Mouse (Mus musculus): ENCODE measurements around the gene Ddo. TPM values are rescaled to one million over a fixed set of nuclear protein-coding genes. Genes with fewer than 3 reads are reported as not detected.

Ddo gene
- polyA plus RNA-seq, 1 experiment from 2014 or later, result 3.2 TPM

GRCm38 (mm10) chr10:40718362-40718761, 88.6 kb downstream of the Ddo start:
- H3K9me3 ChIP-seq (ENCODE audit: control insufficient read depth, low read length), result no peaks in the 10 kb centered on the region
- no peaks in the 10 kb centered on the region for H3K36me3 ChIP-seq (ENCODE audit: control insufficient read depth, insufficient read depth, low read length)
- no peak for ATAC-seq (ENCODE audit: low read depth)
- H3K9ac ChIP-seq (ENCODE audit: low read length), result no peak overlapping the region
- H3K4me1 ChIP-seq (replicated peaks; ENCODE audit: control insufficient read depth, insufficient read depth, low read length), result peaks cover 3% of the 10 kb centered on the region; the same call in 1 of the 2 replicates
- H3K27me3 ChIP-seq (ENCODE audit: control insufficient read depth, insufficient read depth, low read depth, low read length), result no peaks in the 10 kb centered on the region
- no peak overlapping the region for H3K4me2 ChIP-seq (ENCODE audit: low read depth, low read length)
- no peak overlapping the region for H3K4me3 ChIP-seq (ENCODE audit: low read length)
- no peak overlapping the region for H3K27ac ChIP-seq (ENCODE audit: low read length)
- WGBS, result 95% methylated on average over 13 of the region's 13 CpGs

- Histone ChIP-seq H3K4me2 (ENCODE audit: low read depth, low read length) (no peak overlapping the region), H3K4me3 (ENCODE audit: low read length) (no peak overlapping the region), H3K36me3 (ENCODE audit: control insufficient read depth, insufficient read depth, low read length) (no peaks in the 10 kb centered on the region), H3K9ac (ENCODE audit: low read length) (no peak overlapping the region), H3K9me3 (ENCODE audit: control insufficient read depth, low read length) (no peaks in the 10 kb centered on the region), H3K27me3 (ENCODE audit: control insufficient read depth, insufficient read depth, low read depth, low read length) (no peaks in the 10 kb centered on the region), H3K27ac (ENCODE audit: low read length) (no peak overlapping the region), H3K4me1 (replicated peaks; ENCODE audit: control insufficient read depth, insufficient read depth, low read length) (peaks cover 2% of the 10 kb centered on the region; the same call in 1 of the 2 replicates)
- WGBS, result 40% methylated on average over 6 of the region's 6 CpGs
- ATAC-seq (ENCODE audit: low read depth), result no peak
These were observed 89.3 kb downstream of the Ddo start for GRCm38 (mm10) chr10:40719062-40719461.

- no peak for ATAC-seq (ENCODE audit: low read depth)
- 47% methylated on average over 5 of the region's 5 CpGs for WGBS
- Histone ChIP-seq H3K9ac (ENCODE audit: low read length) (no peak overlapping the region), H3K27me3 (ENCODE audit: control insufficient read depth, insufficient read depth, low read depth, low read length) (no peaks in the 10 kb centered on the region), H3K36me3 (ENCODE audit: control insufficient read depth, insufficient read depth, low read length) (no peaks in the 10 kb centered on the region), H3K27ac (ENCODE audit: low read length) (no peak overlapping the region), H3K4me3 (ENCODE audit: low read length) (no peak overlapping the region), H3K4me2 (ENCODE audit: low read depth, low read length) (no peak overlapping the region), H3K4me1 (replicated peaks; ENCODE audit: control insufficient read depth, insufficient read depth, low read length) (peaks cover 5% of the 10 kb centered on the region; the same call in 1 of the 2 replicates), H3K9me3 (ENCODE audit: control insufficient read depth, low read length) (no peaks in the 10 kb centered on the region)
These were observed 91.1 kb downstream of the Ddo start for GRCm38 (mm10) chr10:40720883-40721282.

- Histone ChIP-seq H3K27ac (ENCODE audit: low read length) (peak overlapping the region; percentile 27; the same call in 1 of the 2 replicates), H3K4me3 (ENCODE audit: low read length) (no peak overlapping the region), H3K27me3 (ENCODE audit: control insufficient read depth, insufficient read depth, low read depth, low read length) (no peaks in the 10 kb centered on the region), H3K36me3 (ENCODE audit: control insufficient read depth, insufficient read depth, low read length) (no peaks in the 10 kb centered on the region), H3K4me2 (ENCODE audit: low read depth, low read length) (no peak overlapping the region), H3K9ac (ENCODE audit: low read length) (no peak overlapping the region), H3K4me1 (replicated peaks; ENCODE audit: control insufficient read depth, insufficient read depth, low read length) (0 out of 2 replicates have a peak, but pooled peaks cover 3% of the 10 kb centered on the region), H3K9me3 (ENCODE audit: control insufficient read depth, low read length) (no peaks in the 10 kb centered on the region)
- 43% methylated on average over 6 of the region's 6 CpGs for WGBS
- peak; percentile 52; the same call in 1 of the 2 replicates for ATAC-seq (ENCODE audit: low read depth)
These were observed 94.5 kb downstream of the Ddo start for GRCm38 (mm10) chr10:40724342-40724741.

- no peaks in the 10 kb centered on the region for H3K36me3 ChIP-seq (ENCODE audit: control insufficient read depth, insufficient read depth, low read length)
These were observed 95.3 kb downstream of the Ddo start for GRCm38 (mm10) chr10:40725066-40725465.

GRCm38 (mm10) chr10:40725471-40725870, 95.7 kb downstream of the Ddo start:
- H3K4me1 ChIP-seq (replicated peaks; ENCODE audit: control insufficient read depth, insufficient read depth, low read length), result 0 out of 2 replicates have a peak, but pooled peaks cover 3% of the 10 kb centered on the region
- H3K27me3 ChIP-seq (ENCODE audit: control insufficient read depth, insufficient read depth, low read depth, low read length), result no peaks in the 10 kb centered on the region
- no peak overlapping the region for H3K9ac ChIP-seq (ENCODE audit: low read length)
- ATAC-seq (ENCODE audit: low read depth), result no peak
- no peaks in the 10 kb centered on the region for H3K36me3 ChIP-seq (ENCODE audit: control insufficient read depth, insufficient read depth, low read length)
- H3K9me3 ChIP-seq (ENCODE audit: control insufficient read depth, low read length), result no peaks in the 10 kb centered on the region
- no peak overlapping the region for H3K27ac ChIP-seq (ENCODE audit: low read length)
- no peak overlapping the region for H3K4me3 ChIP-seq (ENCODE audit: low read length)
- no peak overlapping the region for H3K4me2 ChIP-seq (ENCODE audit: low read depth, low read length)
- WGBS, result 70% methylated on average over 4 of the region's 4 CpGs

More at GRCm38 (mm10) chr10:40725066-40725465, 95.3 kb downstream of the Ddo start:
- H3K9me3 ChIP-seq (ENCODE audit: control insufficient read depth, low read length), result no peaks in the 10 kb centered on the region
- no peak overlapping the region for H3K4me3 ChIP-seq (ENCODE audit: low read length)
- H3K4me2 ChIP-seq (ENCODE audit: low read depth, low read length), result no peak overlapping the region
- H3K27me3 ChIP-seq (ENCODE audit: control insufficient read depth, insufficient read depth, low read depth, low read length), result no peaks in the 10 kb centered on the region
- no peak overlapping the region for H3K9ac ChIP-seq (ENCODE audit: low read length)
- H3K4me1 ChIP-seq (replicated peaks; ENCODE audit: control insufficient read depth, insufficient read depth, low read length), result 0 out of 2 replicates have a peak, but pooled peaks cover 3% of the 10 kb centered on the region
- peak; percentile 83; the same call in 1 of the 2 replicates for ATAC-seq (ENCODE audit: low read depth)
- 26% methylated on average over 4 of the region's 4 CpGs for WGBS
- H3K27ac ChIP-seq (ENCODE audit: low read length), result peak overlapping the region; percentile 27; the same call in 1 of the 2 replicates

- WGBS, result 52% methylated on average over 11 of the region's 11 CpGs
- Histone ChIP-seq H3K36me3 (ENCODE audit: control insufficient read depth, insufficient read depth, low read length) (no peaks in the 10 kb centered on the region), H3K4me3 (ENCODE audit: low read length) (no peak overlapping the region), H3K4me1 (replicated peaks; ENCODE audit: control insufficient read depth, insufficient read depth, low read length) (0 out of 2 replicates have a peak, but pooled peaks cover 3% of the 10 kb centered on the region), H3K9ac (ENCODE audit: low read length) (no peak overlapping the region), H3K27ac (ENCODE audit: low read length) (no peak overlapping the region), H3K27me3 (ENCODE audit: control insufficient read depth, insufficient read depth, low read depth, low read length) (no peaks in the 10 kb centered on the region), H3K9me3 (ENCODE audit: control insufficient read depth, low read length) (no peaks in the 10 kb centered on the region), H3K4me2 (ENCODE audit: low read depth, low read length) (no peak overlapping the region)
- no peak for ATAC-seq (ENCODE audit: low read depth)
These were observed 96.6 kb downstream of the Ddo start for GRCm38 (mm10) chr10:40726288-40726902.

GRCm38 (mm10) chr10:40726989-40727388, 97.2 kb downstream of the Ddo start:
- no peak for ATAC-seq (ENCODE audit: low read depth)
- H3K27me3 ChIP-seq (ENCODE audit: control insufficient read depth, insufficient read depth, low read depth, low read length), result no peaks in the 10 kb centered on the region
- no peak overlapping the region for H3K27ac ChIP-seq (ENCODE audit: low read length)
- WGBS, result 48% methylated on average over 5 of the region's 5 CpGs
- no peak overlapping the region for H3K4me2 ChIP-seq (ENCODE audit: low read depth, low read length)
- H3K4me3 ChIP-seq (ENCODE audit: low read length), result no peak overlapping the region
- H3K9me3 ChIP-seq (ENCODE audit: control insufficient read depth, low read length), result no peaks in the 10 kb centered on the region
- 0 out of 2 replicates have a peak, but pooled peaks cover 3% of the 10 kb centered on the region for H3K4me1 ChIP-seq (replicated peaks; ENCODE audit: control insufficient read depth, insufficient read depth, low read length)
- no peak overlapping the region for H3K9ac ChIP-seq (ENCODE audit: low read length)
- no peaks in the 10 kb centered on the region for H3K36me3 ChIP-seq (ENCODE audit: control insufficient read depth, insufficient read depth, low read length)

GRCm38 (mm10) chr10:40730200-40730599, 100.4 kb downstream of the Ddo start:
- no peaks in the 10 kb centered on the region for H3K9me3 ChIP-seq (ENCODE audit: control insufficient read depth, low read length)
- ATAC-seq (ENCODE audit: low read depth), result no peak
- 0 out of 2 replicates have a peak, but pooled peaks cover 2% of the 10 kb centered on the region for H3K4me1 ChIP-seq (replicated peaks; ENCODE audit: control insufficient read depth, insufficient read depth, low read length)
- no peak overlapping the region for H3K27ac ChIP-seq (ENCODE audit: low read length)
- no peak overlapping the region for H3K4me2 ChIP-seq (ENCODE audit: low read depth, low read length)
- WGBS, result 70% methylated on average over 5 of the region's 5 CpGs
- H3K36me3 ChIP-seq (ENCODE audit: control insufficient read depth, insufficient read depth, low read length), result no peaks in the 10 kb centered on the region
- H3K9ac ChIP-seq (ENCODE audit: low read length), result no peak overlapping the region
- no peak overlapping the region for H3K4me3 ChIP-seq (ENCODE audit: low read length)
- no peaks in the 10 kb centered on the region for H3K27me3 ChIP-seq (ENCODE audit: control insufficient read depth, insufficient read depth, low read depth, low read length)
